Mouse (Mus musculus) thymus, postnatal 25 days (tissue): ENCODE data around the gene Pax3.

Experiments
- DNase-seq: peaks from one replicate; pipeline ENCODE4 v3.0.0; 2022

Gene Pax3

DNA sequence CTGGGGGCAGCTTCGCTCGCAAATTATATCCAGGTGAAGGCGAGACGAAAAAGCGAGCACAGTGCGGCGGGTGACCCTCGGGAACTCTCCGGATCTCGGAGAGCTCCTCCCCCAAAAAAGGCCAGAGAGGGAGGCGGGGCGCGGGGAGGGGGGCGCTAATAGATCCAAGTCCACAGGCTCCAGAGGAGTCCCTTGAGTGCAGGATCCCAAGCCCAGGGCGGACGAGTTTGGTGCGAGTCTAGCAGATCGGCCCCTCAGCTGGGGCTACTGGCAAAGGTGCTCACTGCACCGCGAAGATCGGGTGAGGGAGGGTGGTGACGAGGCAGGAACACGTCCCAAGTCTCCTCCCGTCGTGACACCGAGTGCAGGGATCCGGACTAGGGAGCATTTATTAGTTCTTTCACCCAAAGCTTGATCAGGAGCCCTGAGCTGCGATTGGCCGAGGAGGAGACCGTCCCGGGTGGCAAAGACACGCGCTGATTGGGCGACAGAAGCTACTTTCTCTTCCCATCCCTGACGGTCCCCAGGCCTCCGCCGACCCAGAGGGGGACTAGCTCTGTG is at the start of gene Pax3:
Gene Pax3, minus strand, starts transcription at position 384 of the 561 bp plus-strand sequence.
- DNase-seq: no peak

DNA sequence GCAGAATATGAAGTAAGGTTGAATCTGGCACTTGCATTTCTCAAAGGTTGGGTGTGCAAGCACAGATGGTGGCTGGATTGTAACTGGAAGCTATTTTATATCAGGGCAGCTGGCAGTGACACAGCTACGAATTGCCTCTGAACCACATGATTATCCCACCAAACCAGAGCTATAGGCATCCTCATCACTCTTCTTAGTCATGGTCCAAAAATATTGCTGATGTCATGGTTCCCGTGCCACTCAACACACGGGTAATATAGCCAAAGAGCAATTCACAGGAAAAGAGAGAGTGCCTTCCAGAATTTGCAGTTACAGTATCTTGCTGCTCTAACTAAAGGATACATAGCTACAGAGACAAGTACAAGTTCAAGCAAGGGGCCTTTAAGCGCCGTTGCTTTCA is 37.4 kb upstream of the Pax3 start:
- DNase-seq: no peak

DNA sequence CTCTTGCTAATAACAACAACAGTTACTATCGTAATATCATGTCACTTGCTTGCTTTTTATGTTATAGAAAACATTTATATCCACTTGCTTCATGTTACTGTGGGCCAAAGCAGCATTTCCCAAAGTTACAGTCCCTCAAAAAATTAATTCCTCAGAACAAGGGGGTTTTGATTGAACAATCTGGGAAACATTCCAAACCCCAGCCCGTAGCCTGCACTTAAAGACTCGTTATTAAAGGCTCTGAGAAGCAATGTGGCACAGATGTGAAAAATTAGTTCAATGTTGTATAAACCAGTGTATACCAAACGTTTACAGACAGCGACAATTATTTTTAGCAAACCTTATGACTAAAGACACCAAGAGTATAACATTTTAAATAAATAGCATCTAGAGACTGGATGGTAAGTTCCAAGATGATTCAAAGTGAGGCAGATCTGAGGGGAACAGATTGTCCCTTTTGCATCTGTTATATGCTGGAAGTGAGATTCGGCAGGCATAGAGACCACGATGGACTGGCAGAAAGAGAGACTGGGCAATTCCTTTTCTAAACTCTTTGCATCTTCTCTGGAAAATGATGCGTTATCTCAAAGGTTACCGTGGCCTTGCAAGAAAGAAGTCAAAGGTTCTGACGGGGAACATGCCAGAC is 35.1 kb upstream of the Pax3 start:
- no peak for DNase-seq

DNA sequence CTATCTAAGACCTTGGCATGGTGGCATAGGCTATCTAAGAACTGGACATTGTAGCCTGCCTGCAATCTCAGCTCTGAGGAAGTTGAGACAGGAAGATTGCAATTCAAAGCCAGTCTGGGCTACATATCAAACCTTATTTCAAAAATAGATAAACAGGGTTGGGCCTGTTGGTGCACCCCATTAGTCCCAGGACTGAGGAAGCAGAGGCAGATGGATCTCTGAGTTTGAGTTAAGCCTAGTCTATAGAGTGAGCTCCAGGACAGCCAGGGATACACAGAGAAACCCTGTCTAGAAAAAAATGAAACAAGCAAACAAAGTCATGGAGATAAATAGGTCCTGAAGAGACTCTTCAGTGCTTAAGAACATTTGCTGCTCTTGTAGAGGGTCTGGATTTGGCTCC is 32.9 kb upstream of the Pax3 start:
- no peak for DNase-seq

DNA sequence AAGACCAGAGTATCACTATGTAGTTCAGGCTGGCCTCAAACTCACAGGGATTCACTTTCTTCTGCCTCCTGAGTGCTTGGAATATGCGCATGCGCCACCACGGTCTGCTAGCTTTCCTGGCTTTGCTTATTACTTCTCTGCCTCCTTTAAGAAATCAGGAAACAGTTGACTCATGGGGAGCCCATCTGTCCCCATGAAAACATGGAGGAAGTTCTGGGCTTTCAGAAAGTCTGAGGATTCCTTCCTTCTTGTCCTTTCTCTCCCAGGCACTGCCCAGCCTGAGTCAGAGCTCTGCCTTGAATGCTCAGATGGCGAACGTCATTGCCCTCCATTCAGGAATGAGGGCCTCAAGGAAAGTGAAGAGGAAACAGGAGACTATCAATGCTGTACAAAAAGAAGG is 31.8 kb upstream of the Pax3 start:
- DNase-seq: no peak

DNA sequence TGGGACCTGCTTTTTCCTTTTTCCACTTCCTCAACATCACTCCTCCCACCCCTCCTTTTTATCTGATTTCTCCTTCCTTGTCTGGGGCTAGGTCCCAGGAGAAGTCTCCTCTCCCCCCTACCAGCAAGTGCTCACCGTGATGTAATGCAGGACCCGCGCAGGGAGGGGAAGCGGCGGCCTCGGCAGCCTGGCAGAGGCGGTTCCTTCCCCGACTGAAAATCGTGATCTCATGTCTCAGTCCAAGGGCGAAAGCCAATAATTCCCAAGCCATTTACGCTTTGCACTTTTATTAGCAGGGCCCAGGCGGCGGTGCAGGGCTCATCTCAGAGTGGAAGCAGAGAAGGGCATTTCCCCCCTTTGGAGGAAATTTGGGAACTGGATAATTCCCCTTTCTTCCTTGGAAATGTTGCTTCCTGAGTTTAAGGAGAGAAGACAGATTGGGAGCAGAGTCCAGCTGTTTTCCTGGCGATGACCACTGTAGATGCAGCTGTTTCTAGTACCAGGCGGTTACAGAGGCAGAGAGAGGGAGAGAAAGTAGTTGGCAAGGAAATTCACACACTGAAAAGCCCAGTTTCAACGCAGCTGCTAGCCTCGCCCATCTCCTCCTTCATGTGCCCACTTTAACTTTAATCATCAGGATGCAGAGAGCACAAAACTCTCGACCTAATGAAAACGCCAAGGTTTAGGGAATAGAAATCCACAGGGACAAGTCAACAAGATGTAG is 21.3 kb upstream of the Pax3 start:
- DNase-seq: no peak

DNA sequence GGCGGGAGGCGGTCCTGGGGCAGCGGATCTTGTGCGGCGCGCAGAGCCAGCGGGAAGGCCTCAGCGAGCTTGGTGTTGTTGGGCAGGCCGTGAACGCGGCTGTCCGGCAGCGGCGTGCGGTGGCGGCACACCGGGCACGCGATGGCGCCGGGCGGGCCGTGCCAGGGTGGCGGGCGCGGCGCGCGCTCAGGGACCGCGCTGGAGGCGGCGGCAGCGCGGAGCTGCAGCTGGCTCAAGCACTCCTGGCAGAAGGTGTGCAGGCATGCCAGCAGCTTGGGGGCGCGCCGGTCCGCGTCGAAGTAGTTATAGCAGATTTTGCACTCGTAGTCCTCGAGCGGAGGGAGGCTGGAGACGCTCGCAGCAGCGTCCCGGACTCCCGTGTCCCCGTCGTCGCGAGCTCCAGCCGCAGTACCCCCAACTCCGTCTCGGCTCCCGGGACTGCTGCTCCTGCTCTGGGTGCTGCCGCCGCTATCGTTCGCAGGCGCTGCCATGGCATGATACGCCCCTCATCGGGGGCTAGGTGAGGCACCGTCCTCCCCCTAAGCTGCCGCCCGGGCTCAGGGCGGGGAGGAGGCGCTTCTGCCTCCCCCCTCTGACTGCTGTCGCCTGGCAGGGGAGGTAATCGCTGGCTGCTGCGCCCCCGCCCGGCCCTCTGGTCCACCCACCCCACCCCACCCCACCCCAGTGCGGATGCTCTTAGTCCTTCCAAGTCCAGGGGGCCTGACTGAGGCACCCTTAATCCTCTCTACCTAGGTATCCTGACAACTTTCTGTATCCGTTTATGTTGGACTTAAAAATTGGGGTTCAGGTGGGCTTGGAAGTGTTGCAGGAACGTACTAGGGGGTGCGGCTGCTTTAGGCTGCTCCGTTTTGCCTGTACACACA is 20.5 kb upstream of the Pax3 start:
- DNase-seq: no peak

DNA sequence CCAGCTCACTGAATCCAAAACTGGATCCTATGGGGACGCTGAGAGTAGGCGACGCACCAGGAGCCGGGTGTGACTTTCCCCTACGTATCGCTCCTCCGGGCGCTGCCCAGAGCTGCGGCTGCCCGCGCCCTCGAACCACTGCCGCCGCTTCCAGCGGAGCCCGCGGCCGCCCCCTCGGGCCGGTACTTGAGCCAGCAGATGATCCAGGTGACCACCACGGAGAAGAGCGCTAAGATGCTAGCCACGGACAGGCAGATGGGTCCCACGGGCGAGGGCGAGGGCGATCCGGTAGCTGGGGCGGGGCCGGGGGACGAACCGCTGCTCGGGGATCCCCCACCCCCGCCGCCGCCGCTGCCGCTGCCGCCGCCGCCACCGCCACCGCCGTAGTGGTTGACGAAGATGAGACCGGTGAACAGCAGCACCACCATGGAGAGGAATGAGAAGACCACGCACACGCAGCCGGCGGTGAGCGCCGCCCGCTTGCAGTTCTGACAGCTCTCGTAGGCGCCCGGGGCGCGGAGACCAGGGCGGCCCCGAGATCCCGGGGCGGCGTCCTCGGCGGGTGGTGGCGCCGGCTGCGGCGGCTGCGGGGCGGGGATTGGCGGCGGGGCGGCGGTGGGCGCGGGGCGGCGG is 19.7 kb upstream of the Pax3 start:
- no peak for DNase-seq

DNA sequence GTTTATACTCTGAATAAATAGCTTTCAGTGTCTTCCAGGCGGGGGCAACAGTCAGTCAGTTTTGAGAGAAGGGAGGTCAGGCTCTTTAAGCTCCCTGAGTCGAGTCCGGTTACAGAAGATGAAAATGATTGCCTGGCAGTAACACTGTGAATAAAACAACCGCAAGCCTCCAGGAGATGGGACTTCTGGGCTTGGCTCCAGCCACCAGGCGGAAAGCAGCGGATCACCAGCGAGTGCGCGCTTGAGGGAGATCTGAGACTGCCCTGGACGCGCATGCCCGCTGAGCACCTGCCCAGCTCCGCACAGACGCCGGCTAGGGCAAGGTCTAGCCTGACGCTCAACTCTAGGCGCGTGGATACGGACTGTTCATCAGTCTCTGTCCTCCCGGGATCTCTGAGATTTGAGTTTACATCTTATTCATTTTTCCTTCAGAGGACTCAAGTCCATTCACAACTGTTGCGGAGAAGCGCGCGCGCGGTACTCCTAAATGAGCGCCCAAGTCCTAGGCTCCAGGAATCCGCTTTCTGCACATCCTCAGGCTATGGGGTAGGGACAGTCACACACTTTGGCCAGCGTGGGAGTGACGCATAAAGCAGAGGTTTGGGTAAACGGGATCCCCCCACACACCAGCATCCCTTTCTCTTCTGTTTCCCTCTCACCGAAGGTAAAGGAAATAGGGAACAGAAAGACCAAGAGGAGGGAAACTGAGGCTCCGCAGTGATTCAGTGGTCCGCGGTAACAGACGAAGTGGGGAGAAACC is 19.0 kb upstream of the Pax3 start:
- DNase-seq: no peak

DNA sequence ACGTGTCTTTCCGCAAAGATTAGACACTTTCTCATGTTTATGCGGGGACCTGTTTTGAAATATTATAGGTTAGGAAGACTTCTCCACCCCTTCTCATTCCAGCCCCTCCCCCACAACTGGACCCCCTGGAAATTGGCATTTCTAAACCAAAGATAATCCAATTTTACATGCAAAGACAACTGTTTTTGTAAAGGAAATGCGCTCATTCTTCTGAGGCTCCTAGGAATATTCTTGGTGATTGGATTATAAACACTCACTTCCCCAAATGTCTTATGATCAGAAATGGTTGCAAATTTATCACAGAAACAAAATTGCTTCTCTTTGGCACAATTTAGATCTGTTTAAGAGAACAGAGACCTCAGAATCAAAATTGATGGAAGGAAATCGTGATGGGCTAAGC is 14.1 kb upstream of the Pax3 start:
- DNase-seq: no peak

DNA sequence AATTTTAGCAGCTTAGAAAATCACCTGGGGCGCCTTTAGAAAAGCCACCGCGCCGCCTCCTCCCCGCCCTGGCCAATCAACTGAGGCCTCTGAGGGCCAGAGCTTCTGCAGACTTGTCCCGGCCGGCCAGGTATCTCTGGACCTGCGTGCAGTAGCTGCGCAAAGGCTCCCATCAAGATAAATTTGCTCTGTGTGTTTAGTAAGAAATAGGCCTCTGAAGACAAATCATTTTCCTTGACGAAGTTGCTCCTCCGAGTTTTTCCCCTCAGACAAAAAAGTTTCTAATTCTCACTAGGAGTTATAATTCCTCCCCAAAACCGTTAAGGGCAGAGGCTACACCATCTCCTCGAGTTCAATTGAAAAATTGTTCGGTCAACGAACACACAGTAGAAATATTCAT is 13.6 kb upstream of the Pax3 start:
- DNase-seq: no peak

DNA sequence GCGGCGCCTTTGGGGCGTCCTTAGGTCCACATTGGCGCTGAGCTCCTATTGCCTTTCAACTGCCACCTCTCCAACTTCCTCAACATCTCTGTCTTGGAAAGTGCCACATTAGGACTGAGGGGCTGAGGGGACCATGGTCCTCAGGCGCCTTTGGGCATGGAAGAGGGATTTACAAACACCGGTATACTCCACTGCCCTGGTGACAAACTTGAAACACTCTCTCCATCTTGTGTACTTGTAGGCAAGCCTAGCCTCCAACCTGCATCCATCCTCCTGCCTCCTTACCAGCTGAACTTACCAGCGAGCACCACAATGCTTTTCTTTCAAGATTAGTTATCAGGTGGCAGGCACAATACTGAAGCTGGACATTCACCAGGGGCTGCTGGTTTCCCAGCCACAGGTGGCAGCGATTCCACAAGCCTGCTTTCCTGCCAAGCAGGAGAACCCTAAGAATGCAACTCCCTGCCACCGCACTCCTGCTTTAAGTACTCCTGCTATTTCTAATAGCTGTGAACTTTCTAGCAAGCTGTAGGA is 11.4 kb upstream of the Pax3 start:
- no peak for DNase-seq

DNA sequence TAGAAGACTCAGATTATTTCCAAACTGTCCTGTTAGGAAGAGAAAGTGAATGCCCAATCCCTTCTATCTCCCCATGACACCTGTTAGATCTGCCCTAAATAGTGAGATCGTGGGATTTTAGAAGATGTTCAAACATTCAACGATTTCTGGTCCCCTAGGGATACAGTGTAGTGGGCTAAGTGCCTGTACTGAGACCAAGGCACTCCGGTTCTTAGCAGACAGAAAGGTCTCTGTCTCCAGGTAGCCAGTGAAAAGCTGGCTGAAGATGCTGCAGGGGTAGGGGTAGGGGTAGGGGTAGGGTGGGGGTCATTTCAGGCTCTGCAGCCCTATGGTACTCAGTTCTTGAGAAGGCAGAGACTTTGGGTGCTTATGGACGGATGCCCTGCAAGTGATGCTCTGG is 7.4 kb upstream of the Pax3 start:
- DNase-seq: no peak

DNA sequence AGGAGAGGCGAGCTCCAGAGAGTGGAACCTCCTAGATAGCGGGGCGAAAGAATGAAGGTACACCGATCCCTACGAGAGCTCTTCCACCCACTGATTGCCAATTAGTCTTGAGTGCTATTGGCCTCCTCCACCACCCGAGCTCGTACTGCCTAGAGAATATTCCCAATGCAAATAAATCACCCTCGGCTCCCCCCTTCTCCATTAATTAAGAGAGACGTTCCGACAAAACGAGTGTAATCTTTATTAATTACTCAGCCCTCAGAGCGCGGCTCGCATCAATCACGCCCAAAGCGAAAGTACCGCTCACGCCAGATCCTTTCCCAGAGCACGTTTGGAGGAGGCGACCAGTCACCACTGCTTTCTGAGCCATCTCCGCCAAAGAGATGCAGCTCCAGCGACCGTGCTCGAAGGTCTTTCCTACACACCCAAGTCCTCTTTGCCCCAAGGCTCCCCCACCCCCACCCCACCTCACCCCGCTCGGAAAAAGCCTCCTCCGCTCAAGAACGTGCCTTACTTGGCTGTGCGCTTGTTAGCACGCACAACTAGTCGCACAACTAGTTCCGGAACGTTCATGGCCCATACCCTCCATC is 6.8 kb upstream of the Pax3 start:
- DNase-seq: no peak

DNA sequence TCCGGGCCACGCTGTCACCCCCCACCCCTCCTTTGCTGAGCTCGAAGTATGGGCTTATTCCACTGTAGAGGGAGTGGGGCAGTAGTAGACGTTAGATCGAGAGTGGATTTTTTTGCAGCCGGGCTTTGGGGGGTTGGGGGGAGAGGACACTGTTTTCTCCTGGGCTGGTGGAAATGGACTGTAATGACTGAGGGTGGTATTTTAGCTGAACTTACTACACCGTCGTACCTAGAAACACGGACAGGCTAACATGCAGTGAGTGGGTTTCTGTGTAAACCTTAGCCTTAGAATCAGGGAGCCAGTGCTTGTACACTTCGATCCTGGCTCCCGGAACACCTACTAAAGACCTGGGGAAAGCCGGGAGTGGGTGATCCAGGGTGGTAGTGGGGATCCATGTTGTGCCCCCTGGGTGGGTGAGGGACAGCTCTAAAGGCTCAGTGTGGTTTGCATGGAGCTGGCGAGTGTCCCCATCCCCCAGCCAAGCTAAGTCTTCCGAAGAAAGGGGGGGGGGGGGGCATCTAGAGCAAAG is 6.2 kb upstream of the Pax3 start:
- DNase-seq: no peak

DNA sequence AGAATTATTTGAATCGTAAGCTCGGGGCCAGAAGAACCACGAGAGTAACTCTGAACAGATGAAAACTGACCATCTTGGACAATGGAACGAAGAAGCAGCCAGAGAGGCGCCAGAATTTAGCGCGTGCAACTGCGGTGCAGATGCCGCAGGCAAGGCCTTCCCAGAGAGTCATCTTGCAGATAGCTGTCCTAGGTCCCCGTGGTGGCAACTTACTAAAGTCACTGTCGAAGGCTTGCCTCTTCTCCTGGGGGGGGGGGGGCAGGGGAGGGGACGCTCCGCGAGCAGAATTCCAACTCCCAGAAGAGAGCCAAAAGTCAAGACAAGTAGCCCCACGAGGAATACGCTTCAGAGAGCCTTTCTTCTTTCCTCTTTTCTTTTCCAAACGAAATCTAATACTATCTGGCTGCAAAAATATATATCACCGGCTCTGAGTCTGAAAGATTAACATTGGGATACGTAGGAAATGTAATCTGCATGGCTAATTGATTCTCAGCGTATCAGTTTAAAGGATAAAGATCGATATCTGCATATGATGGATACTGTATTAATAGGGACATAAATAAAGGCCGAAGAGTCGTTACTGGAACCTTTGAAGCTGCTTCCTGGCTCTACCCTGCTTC is 5.6 kb upstream of the Pax3 start:
- no peak for DNase-seq

DNA sequence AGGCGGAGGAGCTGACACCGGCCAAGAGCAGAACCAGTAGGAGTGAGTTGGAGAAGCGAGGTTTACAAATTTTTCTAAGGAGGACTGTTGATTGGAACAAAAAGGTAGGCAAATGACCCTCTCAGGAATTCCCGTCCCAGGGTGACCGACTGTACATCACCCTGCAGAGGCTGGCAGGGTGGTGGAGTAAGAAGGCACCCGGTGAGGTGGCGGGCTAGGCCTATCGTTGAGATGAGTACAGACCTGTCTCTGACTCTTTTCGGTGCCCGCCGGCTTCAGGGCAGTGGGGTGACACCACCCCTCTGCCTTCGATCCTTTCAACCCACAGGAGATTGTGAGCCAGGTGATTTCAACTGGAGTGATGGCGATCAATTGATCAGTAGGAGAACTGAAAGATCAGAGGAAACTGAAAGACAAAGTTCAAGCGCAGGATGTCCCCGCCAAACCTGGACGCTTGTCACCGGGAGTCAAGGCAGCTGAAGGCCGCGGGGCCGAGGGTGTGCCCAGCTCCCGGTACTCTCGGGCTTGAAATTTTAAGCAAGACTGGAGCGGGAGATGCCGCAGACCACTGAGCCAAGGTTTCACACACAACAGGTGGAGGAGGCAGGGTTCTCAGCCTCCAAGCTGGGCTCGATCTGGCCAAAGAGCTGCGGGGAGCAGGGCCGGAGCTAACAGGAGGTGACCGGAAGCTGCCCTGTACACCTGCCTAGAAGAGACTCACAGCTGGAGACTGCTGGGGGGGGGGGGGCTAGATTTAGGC is 4.5 kb upstream of the Pax3 start:
- no peak for DNase-seq

DNA sequence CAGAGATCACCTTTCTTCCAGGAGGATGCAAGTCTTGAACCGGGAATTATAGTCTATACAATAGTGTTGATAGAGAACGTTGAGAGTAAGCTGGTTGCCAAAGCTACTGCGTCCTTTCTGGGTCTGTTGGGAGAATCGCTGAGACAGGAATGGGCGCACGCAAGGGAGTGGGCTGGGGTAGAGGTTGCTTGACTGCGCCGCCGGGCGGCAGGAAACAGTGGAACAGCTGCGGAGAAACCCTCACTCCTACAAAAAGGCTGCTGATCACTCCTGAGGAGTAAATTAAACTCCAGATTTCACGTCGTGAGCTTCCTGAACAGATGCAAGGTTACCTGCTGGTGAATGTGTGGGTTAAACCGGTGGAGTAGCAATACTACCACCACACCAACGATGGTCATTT is 3.3 kb upstream of the Pax3 start:
- no peak for DNase-seq

DNA sequence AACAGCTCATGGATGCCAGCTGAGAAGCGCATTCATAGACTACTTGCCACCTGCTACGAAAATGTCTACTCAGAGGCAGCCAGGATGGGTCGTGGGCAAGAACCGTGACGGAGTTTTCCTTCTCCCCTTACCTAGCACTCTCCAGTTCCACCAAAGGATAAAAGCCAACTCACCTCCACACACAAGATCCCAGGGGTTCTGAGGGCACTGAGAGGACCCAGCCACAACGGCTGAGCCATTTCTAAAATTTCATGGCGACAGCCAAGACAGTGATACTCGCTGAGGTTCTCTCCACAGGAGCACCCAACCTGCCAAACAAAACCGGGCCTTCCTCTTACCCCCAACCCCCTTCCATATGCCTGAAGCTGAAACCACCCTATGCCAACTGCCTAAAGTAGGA is 2.3 kb upstream of the Pax3 start:
- DNase-seq: no peak

DNA sequence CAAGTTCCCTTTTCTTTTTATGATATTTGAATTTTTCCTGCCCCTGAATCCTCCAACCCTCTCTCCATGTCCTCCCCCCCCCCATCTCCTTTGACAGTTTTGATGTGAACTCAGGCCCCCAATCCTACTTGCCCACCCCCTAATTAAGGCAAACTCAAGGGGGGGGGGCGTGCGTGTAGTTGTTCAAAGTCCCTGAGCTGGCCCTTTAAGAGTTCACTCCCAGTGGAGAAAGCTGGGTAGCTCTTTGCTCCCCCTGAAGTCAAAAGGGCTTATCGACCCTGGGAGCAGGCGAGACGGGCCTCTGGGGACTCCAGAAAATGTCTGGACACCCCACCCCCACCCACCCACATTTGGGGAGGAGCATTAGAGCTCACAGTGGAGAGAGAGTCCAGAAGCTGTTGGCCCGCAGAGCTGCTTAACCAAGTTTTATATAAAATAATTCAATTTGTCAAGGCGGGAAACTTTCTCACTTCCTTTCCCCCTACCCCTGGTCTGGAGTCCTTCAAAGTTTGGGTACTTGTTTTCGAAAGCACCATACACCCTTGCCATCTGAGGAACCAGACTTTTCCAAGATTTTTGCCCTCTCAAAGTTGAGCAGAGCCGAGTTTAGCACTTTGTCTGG is 1.5 kb upstream of the Pax3 start:
- no peak for DNase-seq
